Mouse (Mus musculus): ENCODE measurements at regions not wholly inside any gene's neighbourhood (a gene's known extent, or its start where the extent isn't known, plus 50 kb on each side); places are given as distances from the start of the nearest gene placed in this dataset.

DNA sequence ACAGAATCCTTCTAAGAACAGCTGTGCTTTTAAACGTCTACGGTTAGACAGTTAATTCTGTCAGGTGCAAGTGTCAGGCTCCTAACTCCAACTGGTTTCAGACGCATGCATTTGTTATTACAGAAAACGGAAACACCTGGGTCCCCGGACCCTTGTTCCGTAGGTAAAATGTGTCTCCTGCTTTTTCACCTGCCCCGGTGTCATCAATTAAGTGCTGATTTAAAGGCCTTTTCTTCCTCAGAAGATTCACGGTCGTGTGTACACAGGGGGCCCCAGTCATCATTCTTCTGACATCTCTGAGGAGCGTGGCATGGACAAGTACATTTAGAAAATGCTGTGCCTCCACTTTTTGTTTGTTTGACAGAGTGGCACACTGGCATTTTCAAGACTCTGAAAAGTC, 435.1 kb downstream of the Rps24 start:
- WGBS, result 39% methylated on average over 10 of the region's 10 CpGs
- H3K27ac ChIP-seq (ENCODE audit: low read length), result no peak overlapping the region
- no peak overlapping the region for H3K4me2 ChIP-seq (replicated peaks; ENCODE audit: low read depth, low read length)
- H3K9ac ChIP-seq (replicated peaks; ENCODE audit: low read length), result no peak overlapping the region
- no peaks in the 10 kb centered on the region for H3K4me1 ChIP-seq (ENCODE audit: insufficient read depth, low read length)
- ATAC-seq (ENCODE audit: low FRiP score, low TSS enrichment), result no peak
- no peaks in the 10 kb centered on the region for H3K27me3 ChIP-seq (ENCODE audit: insufficient read depth, low read length)
- no peaks in the 10 kb centered on the region for H3K9me3 ChIP-seq (ENCODE audit: low read length)
- H3K4me3 ChIP-seq (ENCODE audit: low read length), result no peak overlapping the region
- no peaks in the 10 kb centered on the region for H3K36me3 ChIP-seq (ENCODE audit: insufficient read depth, low read length)

GRCm38 (mm10) chr14:24924561-24924960, 437.6 kb downstream of the Rps24 start:
- Histone ChIP-seq H3K4me3 (ENCODE audit: low read length) (no peak overlapping the region), H3K4me2 (replicated peaks; ENCODE audit: low read depth, low read length) (no peak overlapping the region), H3K9me3 (ENCODE audit: low read length) (no peaks in the 10 kb centered on the region), H3K36me3 (ENCODE audit: insufficient read depth, low read length) (no peaks in the 10 kb centered on the region), H3K27me3 (ENCODE audit: insufficient read depth, low read length) (no peaks in the 10 kb centered on the region), H3K27ac (ENCODE audit: low read length) (no peak overlapping the region), H3K4me1 (ENCODE audit: insufficient read depth, low read length) (no peaks in the 10 kb centered on the region), H3K9ac (replicated peaks; ENCODE audit: low read length) (no peak overlapping the region)
- ATAC-seq (ENCODE audit: low FRiP score, low TSS enrichment), result no peak
- WGBS, result 79% methylated on average over 3 of the region's 3 CpGs

DNA sequence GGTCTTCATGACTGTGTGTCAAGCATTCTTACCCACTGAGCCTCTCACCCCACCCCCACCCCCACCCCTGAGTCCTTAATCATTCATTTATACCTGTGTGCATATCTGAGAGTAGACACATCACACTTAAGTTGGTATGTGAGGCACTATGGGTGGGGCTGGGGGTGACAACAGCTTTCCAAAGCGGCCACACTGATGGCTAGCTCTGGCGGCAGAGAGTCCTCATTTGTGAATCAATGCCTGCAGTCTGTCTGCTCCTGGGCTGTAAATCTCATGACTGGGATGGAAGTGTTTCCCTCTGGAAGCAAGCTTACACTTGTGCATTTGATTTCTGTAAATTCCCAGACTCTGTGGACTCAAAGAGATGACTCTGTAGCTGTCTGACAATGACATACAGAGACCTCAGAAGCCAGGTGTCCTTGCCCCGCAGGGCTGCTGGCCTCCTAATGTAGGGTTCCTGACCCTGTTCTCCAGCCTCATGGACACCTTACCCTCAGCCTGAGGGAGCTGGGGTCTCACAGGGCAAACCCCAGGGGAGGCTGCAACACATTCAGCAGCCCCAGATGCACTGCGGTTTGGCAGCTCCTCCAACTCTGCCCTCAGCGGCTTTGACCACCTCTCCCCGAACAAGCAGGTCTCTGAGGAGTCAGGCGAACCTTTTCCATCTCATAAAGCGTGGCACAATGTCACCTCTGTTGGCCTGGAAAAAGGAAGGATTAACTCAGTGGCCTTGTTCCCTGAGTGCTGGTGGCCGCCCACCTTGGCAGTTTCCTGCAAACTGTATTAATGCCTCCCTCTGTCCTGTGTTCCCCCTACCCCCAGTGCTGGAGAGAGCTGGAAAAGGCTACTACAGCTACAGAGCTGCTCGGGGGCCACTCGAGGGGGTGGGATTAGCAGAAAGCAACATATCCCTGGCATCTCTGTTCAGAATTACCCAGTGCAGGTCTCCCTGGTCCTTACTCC, 439.4 kb downstream of the Rps24 start:
- Histone ChIP-seq H3K27me3 (ENCODE audit: insufficient read depth, low read length) (no peaks in the 10 kb centered on the region), H3K9me3 (ENCODE audit: low read length) (no peaks in the 10 kb centered on the region), H3K4me1 (ENCODE audit: insufficient read depth, low read length) (no peaks in the 10 kb centered on the region), H3K27ac (ENCODE audit: low read length) (no peak overlapping the region), H3K9ac (replicated peaks; ENCODE audit: low read length) (no peak overlapping the region), H3K4me2 (replicated peaks; ENCODE audit: low read depth, low read length) (no peak overlapping the region), H3K36me3 (ENCODE audit: insufficient read depth, low read length) (no peaks in the 10 kb centered on the region), H3K4me3 (ENCODE audit: low read length) (no peak overlapping the region)
- WGBS, result 34% methylated on average over 11 of the region's 11 CpGs
- ATAC-seq (ENCODE audit: low FRiP score, low TSS enrichment), result no peak

- no peaks in the 10 kb centered on the region for H3K9me3 ChIP-seq (ENCODE audit: low read length)
- H3K4me3 ChIP-seq (ENCODE audit: low read length), result no peak overlapping the region
- WGBS, result 85% methylated on average over 3 of the region's 3 CpGs
- no peaks in the 10 kb centered on the region for H3K4me1 ChIP-seq (ENCODE audit: insufficient read depth, low read length)
- no peaks in the 10 kb centered on the region for H3K27me3 ChIP-seq (ENCODE audit: insufficient read depth, low read length)
- H3K4me2 ChIP-seq (replicated peaks; ENCODE audit: low read depth, low read length), result no peak overlapping the region
- H3K9ac ChIP-seq (replicated peaks; ENCODE audit: low read length), result no peak overlapping the region
- no peak overlapping the region for H3K27ac ChIP-seq (ENCODE audit: low read length)
- H3K36me3 ChIP-seq (ENCODE audit: insufficient read depth, low read length), result no peaks in the 10 kb centered on the region
- no peak for ATAC-seq (ENCODE audit: low FRiP score, low TSS enrichment)
These were observed 441.8 kb downstream of the Rps24 start for GRCm38 (mm10) chr14:24928726-24929125.

DNA sequence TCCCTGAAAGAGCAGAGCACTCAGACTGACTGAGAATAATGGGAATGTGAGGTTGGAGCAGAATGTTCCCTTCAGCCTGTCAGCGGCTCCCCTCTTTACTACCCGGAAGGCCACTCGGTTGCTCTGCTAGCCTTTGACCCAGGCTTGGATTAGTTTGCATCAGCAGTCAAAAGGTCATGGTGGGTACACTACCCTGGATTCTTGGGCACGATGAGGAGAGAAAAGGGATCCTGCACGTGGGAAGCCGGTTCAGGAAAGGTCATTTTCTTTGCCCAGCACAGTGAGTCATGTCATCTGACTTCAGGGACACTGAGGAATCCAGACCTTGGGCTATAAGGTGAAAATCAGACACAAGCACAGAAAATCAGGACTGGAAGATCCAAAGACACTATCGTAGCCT, 443.3 kb downstream of the Rps24 start:
- H3K9me3 ChIP-seq (ENCODE audit: low read length), result no peaks in the 10 kb centered on the region
- no peak overlapping the region for H3K4me2 ChIP-seq (replicated peaks; ENCODE audit: low read depth, low read length)
- H3K27ac ChIP-seq (ENCODE audit: low read length), result no peak overlapping the region
- H3K4me3 ChIP-seq (ENCODE audit: low read length), result no peak overlapping the region
- WGBS, result 26% methylated on average over 7 of the region's 7 CpGs
- no peaks in the 10 kb centered on the region for H3K4me1 ChIP-seq (ENCODE audit: insufficient read depth, low read length)
- no peaks in the 10 kb centered on the region for H3K36me3 ChIP-seq (ENCODE audit: insufficient read depth, low read length)
- H3K9ac ChIP-seq (replicated peaks; ENCODE audit: low read length), result no peak overlapping the region
- no peaks in the 10 kb centered on the region for H3K27me3 ChIP-seq (ENCODE audit: insufficient read depth, low read length)
- no peak for ATAC-seq (ENCODE audit: low FRiP score, low TSS enrichment)

DNA sequence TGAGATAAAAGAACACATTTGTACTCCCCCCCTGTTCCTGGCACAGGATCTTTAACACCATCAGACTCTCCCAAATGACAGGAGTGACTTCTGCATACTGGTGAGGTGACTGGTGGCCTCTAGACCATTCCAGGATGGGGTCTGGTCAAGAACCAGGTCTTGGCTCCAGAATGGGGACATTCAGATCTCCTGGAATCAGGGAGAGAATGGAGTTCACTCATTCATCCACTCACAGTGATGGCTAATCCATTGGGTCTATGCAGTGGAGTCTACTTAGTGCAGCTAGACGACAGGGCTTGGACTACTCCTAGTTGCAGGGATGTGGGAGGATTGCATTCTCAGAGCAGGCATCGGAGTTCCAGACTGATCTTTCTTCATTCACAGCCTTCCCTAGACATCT, 451.0 kb downstream of the Rps24 start:
- no peak for ATAC-seq (ENCODE audit: low FRiP score, low TSS enrichment)
- Histone ChIP-seq H3K27me3 (ENCODE audit: insufficient read depth, low read length) (no peaks in the 10 kb centered on the region), H3K27ac (ENCODE audit: low read length) (no peak overlapping the region), H3K4me1 (ENCODE audit: insufficient read depth, low read length) (no peaks in the 10 kb centered on the region), H3K9ac (replicated peaks; ENCODE audit: low read length) (no peak overlapping the region), H3K4me3 (ENCODE audit: low read length) (no peak overlapping the region), H3K36me3 (ENCODE audit: insufficient read depth, low read length) (no peaks in the 10 kb centered on the region), H3K9me3 (ENCODE audit: low read length) (no peaks in the 10 kb centered on the region), H3K4me2 (replicated peaks; ENCODE audit: low read depth, low read length) (no peak overlapping the region)
- 75% methylated on average over 2 of the region's 2 CpGs for WGBS

DNA sequence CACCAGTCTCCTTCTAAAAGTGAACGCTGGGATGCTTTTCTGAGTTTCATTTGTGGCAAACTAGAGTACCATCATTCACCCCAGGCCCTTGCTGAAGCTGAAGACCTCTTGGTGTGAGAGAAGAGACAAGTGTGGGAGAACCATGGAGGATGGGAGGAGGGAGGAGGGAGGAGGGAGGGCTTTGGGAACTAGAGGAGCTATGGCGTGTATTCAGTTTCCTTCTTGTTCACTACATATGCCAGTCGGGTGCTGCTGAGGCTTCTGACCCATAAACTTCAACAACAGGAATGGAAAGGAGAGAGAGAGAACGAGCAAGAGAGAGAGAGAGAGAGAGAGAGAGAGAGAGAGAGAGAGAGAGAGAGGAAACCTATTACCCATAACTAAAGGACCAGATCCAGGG, 452.1 kb downstream of the Rps24 start:
- 63% methylated on average over 4 of the region's 4 CpGs for WGBS
- no peaks in the 10 kb centered on the region for H3K4me1 ChIP-seq (ENCODE audit: insufficient read depth, low read length)

GRCm38 (mm10) chr14:24939476-24940200, 452.7 kb downstream of the Rps24 start:
- Histone ChIP-seq H3K27ac (ENCODE audit: low read length) (no peak overlapping the region), H3K27me3 (ENCODE audit: insufficient read depth, low read length) (no peaks in the 10 kb centered on the region), H3K4me3 (ENCODE audit: low read length) (no peak overlapping the region), H3K9me3 (ENCODE audit: low read length) (no peaks in the 10 kb centered on the region), H3K4me1 (ENCODE audit: insufficient read depth, low read length) (no peaks in the 10 kb centered on the region), H3K36me3 (ENCODE audit: insufficient read depth, low read length) (no peaks in the 10 kb centered on the region), H3K9ac (replicated peaks; ENCODE audit: low read length) (no peak overlapping the region), H3K4me2 (replicated peaks; ENCODE audit: low read depth, low read length) (no peak overlapping the region)
- 57% methylated on average over 9 of the region's 9 CpGs for WGBS
- ATAC-seq (ENCODE audit: low FRiP score, low TSS enrichment), result no peak

More for the DNA sequence above, 452.1 kb downstream of the Rps24 start:
- Histone ChIP-seq H3K4me2 (replicated peaks; ENCODE audit: low read depth, low read length) (no peak overlapping the region), H3K9me3 (ENCODE audit: low read length) (no peaks in the 10 kb centered on the region), H3K27me3 (ENCODE audit: insufficient read depth, low read length) (no peaks in the 10 kb centered on the region), H3K27ac (ENCODE audit: low read length) (no peak overlapping the region), H3K9ac (replicated peaks; ENCODE audit: low read length) (no peak overlapping the region), H3K4me3 (ENCODE audit: low read length) (no peak overlapping the region), H3K36me3 (ENCODE audit: insufficient read depth, low read length) (no peaks in the 10 kb centered on the region)
- ATAC-seq (ENCODE audit: low FRiP score, low TSS enrichment), result no peak

DNA sequence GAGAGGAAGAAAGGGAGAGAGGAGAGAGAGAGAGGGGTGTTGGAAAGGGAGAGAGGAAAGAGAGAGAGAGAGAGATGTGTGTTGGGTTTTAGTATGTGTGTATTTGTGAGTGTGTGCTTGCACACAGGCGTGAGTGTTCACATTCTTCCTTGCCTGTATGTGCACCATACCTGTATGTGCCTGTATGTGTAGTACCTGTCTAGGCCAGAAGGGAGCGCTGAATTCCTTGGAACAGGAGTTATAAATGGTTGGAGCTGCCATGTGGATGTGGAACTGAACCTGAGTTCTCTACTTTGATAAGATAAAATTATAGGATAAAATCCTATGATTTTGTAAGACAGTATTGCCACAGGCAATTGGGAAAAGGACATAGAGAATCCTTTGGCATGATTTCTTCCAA, 458.8 kb downstream of the Rps24 start:
- no peaks in the 10 kb centered on the region for H3K27me3 ChIP-seq (ENCODE audit: insufficient read depth, low read length)
- H3K9ac ChIP-seq (replicated peaks; ENCODE audit: low read length), result no peak overlapping the region
- ATAC-seq (ENCODE audit: low FRiP score, low TSS enrichment), result no peak
- no peaks in the 10 kb centered on the region for H3K36me3 ChIP-seq (ENCODE audit: insufficient read depth, low read length)
- 0 out of 2 replicates have a peak, but pooled peaks cover 2% of the 10 kb centered on the region for H3K9me3 ChIP-seq (ENCODE audit: low read length)
- no peak overlapping the region for H3K4me3 ChIP-seq (ENCODE audit: low read length)
- no peak overlapping the region for H3K27ac ChIP-seq (ENCODE audit: low read length)
- WGBS, result 49% methylated on average over 2 of the region's 2 CpGs
- no peak overlapping the region for H3K4me2 ChIP-seq (replicated peaks; ENCODE audit: low read depth, low read length)
- H3K4me1 ChIP-seq (ENCODE audit: insufficient read depth, low read length), result no peaks in the 10 kb centered on the region

- H3K4me2 ChIP-seq (replicated peaks; ENCODE audit: low read depth, low read length), result no peak overlapping the region
- H3K4me3 ChIP-seq (ENCODE audit: low read length), result no peak overlapping the region
- H3K27me3 ChIP-seq (ENCODE audit: insufficient read depth, low read length), result no peaks in the 10 kb centered on the region
- H3K9me3 ChIP-seq (ENCODE audit: low read length), result 0 out of 2 replicates have a peak, but pooled peaks cover 2% of the 10 kb centered on the region
- no peak overlapping the region for H3K27ac ChIP-seq (ENCODE audit: low read length)
- no peak for ATAC-seq (ENCODE audit: low FRiP score, low TSS enrichment)
- 87% methylated on average over 5 of the region's 5 CpGs for WGBS
- no peaks in the 10 kb centered on the region for H3K4me1 ChIP-seq (ENCODE audit: insufficient read depth, low read length)
- H3K9ac ChIP-seq (replicated peaks; ENCODE audit: low read length), result no peak overlapping the region
- no peaks in the 10 kb centered on the region for H3K36me3 ChIP-seq (ENCODE audit: insufficient read depth, low read length)
These were observed 460.2 kb downstream of the Rps24 start for GRCm38 (mm10) chr14:24947084-24947483.

Data from kidney, embryonic 16.5 days (tissue).